Mouse (Mus musculus) CH12.LX (cell line): ENCODE measurements around the gene Ptpn14.

Source experiments
- CTCF ChIP-seq, 2 experiments: IDR thresholded peaks in 1 of 2; conservative IDR thresholded peaks in 1 of 2; 2 replicates each; pipeline ENCODE4 v1.5.1; 2011 to 2012; ENCODE audit warnings: low read depth in 2 of 2, low read length in 2 of 2, improper control_type of control experiment in 1 of 2, inconsistent platforms in 1 of 2, mild to moderate bottlenecking in 1 of 2, moderate library complexity in 1 of 2
- ELF1 ChIP-seq: IDR thresholded peaks from 2 replicates; pipeline ENCODE4 v1.6.1; 2014; ENCODE audit warnings: low read depth, mild to moderate bottlenecking, inconsistent platforms, low read length, improper control_type of control experiment
- EP300 ChIP-seq: IDR thresholded peaks from 2 replicates; pipeline ENCODE4 v1.6.1; 2011; ENCODE audit warnings: low read length, improper control_type of control experiment
- JUND ChIP-seq: conservative IDR thresholded peaks from 2 replicates; pipeline ENCODE4 v1.6.1; 2011; ENCODE audit warnings: low read depth, low read length, improper control_type of control experiment
- MAX ChIP-seq: IDR thresholded peaks from 2 replicates; pipeline ENCODE4 v1.6.1; 2011; ENCODE audit warnings: low read length, improper control_type of control experiment
- MYC ChIP-seq: IDR thresholded peaks from 2 replicates; pipeline ENCODE4 v1.6.1; 2011; ENCODE audit warnings: low read depth, mild to moderate bottlenecking, improper control_type of control experiment, low read length
- POLR2A ChIP-seq: IDR thresholded peaks from 2 replicates; pipeline ENCODE4 v1.6.1; 2011; ENCODE audit warnings: low read depth, mild to moderate bottlenecking, improper control_type of control experiment, low read length
- POLR2AphosphoS2 ChIP-seq: IDR thresholded peaks from 2 replicates; pipeline ENCODE4 v1.6.1; 2011; ENCODE audit warnings: low read depth, low read length, improper control_type of control experiment
- SMC3 ChIP-seq: IDR thresholded peaks from 2 replicates; pipeline ENCODE4 v1.6.1; 2011; ENCODE audit warnings: low read depth, low read length, improper control_type of control experiment
- TCF12 ChIP-seq: IDR thresholded peaks from 2 replicates; pipeline ENCODE4 v1.6.1; 2014; ENCODE audit warnings: low read depth, mild to moderate bottlenecking, inconsistent platforms, low read length, improper control_type of control experiment
- UBTF ChIP-seq: IDR thresholded peaks from 2 replicates; pipeline ENCODE4 v1.6.1; 2012; ENCODE audit warnings: low read depth, mild to moderate bottlenecking, inconsistent platforms, low read length, improper control_type of control experiment, moderate library complexity
- USF1 ChIP-seq: IDR thresholded peaks from 2 replicates; pipeline ENCODE4 v1.6.1; 2014; ENCODE audit warnings: low read depth, mild to moderate bottlenecking, inconsistent platforms, low read length, improper control_type of control experiment
- ZC3H11A ChIP-seq: IDR thresholded peaks from 2 replicates; pipeline ENCODE4 v1.6.1; 2012; ENCODE audit warnings: low read depth, mild to moderate bottlenecking, inconsistent platforms, low read length, improper control_type of control experiment

- TF ChIP-seq EP300 (no peak), POLR2A (no peak), MYC (no peak), CTCF (conservative IDR thresholded peaks at IDR 0.05 in 1 of 2, IDR thresholded peaks at IDR 0.05 in 1 of 2; ENCODE audit: low read depth in 2 of 2, low read length in 2 of 2) (no peak), UBTF (no peak), POLR2AphosphoS2 (no peak), JUND (no peak), ELF1 (no peak), SMC3 (no peak), TCF12 (no peak), MAX (no peak), ZC3H11A (no peak), USF1 (no peak)
Observed at GRCm38 (mm10) chr1:189852456-189852855, 124.4 kb downstream of the Ptpn14 start.
